Mouse (Mus musculus) 3134 (cell line): ENCODE measurements around the gene Pald1.
A peak's percentile ranks its signal among the peaks of the same experiment; 100 is the strongest.

Experiments used
- DNase-seq: peaks from one replicate; pipeline ENCODE4 v3.0.0-alpha.2; 2011; ENCODE audit warnings: low spot score; ENCODE audit not compliant: insufficient read length; ENCODE audit errors: extremely low read depth

Gene Pald1

GRCm38 (mm10) chr10:61336592-61336991 is 46.7 kb downstream of the Pald1 start:
- DNase-seq: no peak

- peak; percentile 48 for DNase-seq
Measured at GRCm38 (mm10) chr10:61336137-61336536, 47.2 kb downstream of the Pald1 start.

- no peak for DNase-seq
Measured at GRCm38 (mm10) chr10:61334545-61334944, 48.8 kb downstream of the Pald1 start.

- DNase-seq: no peak
Measured at GRCm38 (mm10) chr10:61331046-61331445, 52.3 kb downstream of the Pald1 start.

- no peak for DNase-seq
Measured at GRCm38 (mm10) chr10:61328927-61329326, 54.4 kb downstream of the Pald1 start.

- DNase-seq: no peak
Measured at GRCm38 (mm10) chr10:61327545-61327944, 55.8 kb downstream of the Pald1 start.

GRCm38 (mm10) chr10:61325782-61326328 is 57.5 kb downstream of the Pald1 start:
- no peak for DNase-seq

- DNase-seq: no peak
Measured at GRCm38 (mm10) chr10:61324717-61325116, 58.6 kb downstream of the Pald1 start.

- DNase-seq: no peak
Measured at GRCm38 (mm10) chr10:61318527-61318926, 64.8 kb downstream of the Pald1 start.

- DNase-seq: no peak
Measured at GRCm38 (mm10) chr10:61315324-61315880, 67.9 kb downstream of the Pald1 start.

- no peak for DNase-seq
Measured at GRCm38 (mm10) chr10:61313750-61314149, 69.6 kb downstream of the Pald1 start.

- no peak for DNase-seq
Measured at GRCm38 (mm10) chr10:61312754-61313153, 70.6 kb downstream of the Pald1 start.

GRCm38 (mm10) chr10:61312159-61312558 is 71.2 kb downstream of the Pald1 start:
- DNase-seq: no peak

GRCm38 (mm10) chr10:61308706-61309320 is 74.5 kb downstream of the Pald1 start:
- DNase-seq: no peak

GRCm38 (mm10) chr10:61305928-61306590 is 77.3 kb downstream of the Pald1 start:
- no peak for DNase-seq

GRCm38 (mm10) chr10:61304046-61304445 is 79.3 kb downstream of the Pald1 start:
- no peak for DNase-seq

GRCm38 (mm10) chr10:61300996-61301395 is 82.3 kb downstream of the Pald1 start:
- no peak for DNase-seq

GRCm38 (mm10) chr10:61297477-61297876 is 85.9 kb downstream of the Pald1 start, which contains the start of gene Prf1:
TSS of gene Prf1 (plus strand) at chr10:61297833.
- DNase-seq: no peak

GRCm38 (mm10) chr10:61296713-61297445 is 86.5 kb downstream of the Pald1 start:
- no peak for DNase-seq

- DNase-seq: peak; percentile 47
Measured at GRCm38 (mm10) chr10:61294242-61294641, 89.1 kb downstream of the Pald1 start.

GRCm38 (mm10) chr10:61290479-61290878 is 92.9 kb downstream of the Pald1 start:
- DNase-seq: no peak
